In genomic region chr4:47353416-47354111, GRCm38 (mm10) we compare ENCODE assay signal across 8 mouse cellular contexts. TPM values are rescaled to one million over a fixed set of nuclear protein-coding genes. Genes with fewer than 3 reads are reported as not detected.
A peak's percentile ranks its signal among the peaks of the same experiment; 100 is the strongest.
DNase-seq lines count a peak whose midpoint lies in the region; ATAC-seq and TF ChIP-seq lines count a peak whose summit lies in the region.

No protein-coding gene starts in this region.

- peak overlapping the region; percentile 98 for H3K27ac ChIP-seq in gastrocnemius, adult 2 months
- H3K27ac ChIP-seq in intestine, embryonic 15.5 days = peak overlapping the region; percentile 95
- H3K27ac ChIP-seq in limb, embryonic 14.5 days (replicated peaks; ENCODE audit: low read depth, low read length) = peak overlapping the region; percentile 96
- H3K27ac ChIP-seq in midbrain, embryonic 13.5 days = peak overlapping the region; percentile 95
- H3K27ac ChIP-seq in testis, adult 2 months (ENCODE audit: control insufficient read depth, insufficient read depth, low read depth, low read length) = peak overlapping the region; percentile 92

- ATAC-seq in intestine, embryonic 15.5 days = peak; percentile 83
- ATAC-seq in limb, embryonic 14.5 days (ENCODE audit: low FRiP score, low read depth) = peak; percentile 73
- peak; percentile 82 for ATAC-seq in midbrain, embryonic 13.5 days

- intact Hi-C loops in gastrocnemius, adult 2 months (cut with DNase I) = loop anchor here (5.0 kb wide), 2 partner anchors 44 to 61 kb away; no protein-coding TSS in a partner anchor

- H3K9me3 ChIP-seq in intestine, embryonic 15.5 days = no peaks in the 10 kb centered on the region
- H3K9me3 ChIP-seq in limb, embryonic 14.5 days (ENCODE audit: control insufficient read depth, low read length) = no peaks in the 10 kb centered on the region
- H3K9me3 ChIP-seq in midbrain, embryonic 13.5 days = no peaks in the 10 kb centered on the region

- H3K27me3 ChIP-seq in intestine, embryonic 15.5 days (replicated peaks) = no peaks in the 10 kb centered on the region
- H3K27me3 ChIP-seq in limb, embryonic 14.5 days (ENCODE audit: control insufficient read depth, insufficient read depth, low read length) = no peaks in the 10 kb centered on the region
- H3K27me3 ChIP-seq in midbrain, embryonic 13.5 days = no peaks in the 10 kb centered on the region
- H3K27me3 ChIP-seq in testis, adult 2 months (ENCODE audit: control insufficient read depth, insufficient read depth, low read length) = no peaks in the 10 kb centered on the region

- 0 out of 2 replicates have a peak, but pooled peaks cover 2% of the 10 kb centered on the region for H3K4me1 ChIP-seq in intestine, embryonic 15.5 days (replicated peaks)
- H3K4me1 ChIP-seq in limb, embryonic 14.5 days (ENCODE audit: control insufficient read depth, insufficient read depth, low read length) = peaks cover 29% of the 10 kb centered on the region
- H3K4me1 ChIP-seq in midbrain, embryonic 13.5 days (replicated peaks) = peaks cover 41% of the 10 kb centered on the region
- peaks cover 5% of the 10 kb centered on the region for H3K4me1 ChIP-seq in testis, adult 2 months (ENCODE audit: control insufficient read depth, insufficient read depth, low read length)

- no peak for TF ChIP-seq CTCF in gastrocnemius, adult 2 months (IDR thresholded peaks at IDR 0.05)
- no peak for TF ChIP-seq CTCF in testis, adult 2 months (IDR thresholded peaks at IDR 0.05; ENCODE audit: control insufficient read depth, insufficient read depth, insufficient replicate concordance, low read depth, low read length)

- no peaks in the 10 kb centered on the region for H3K36me3 ChIP-seq in intestine, embryonic 15.5 days
- no peaks in the 10 kb centered on the region for H3K36me3 ChIP-seq in limb, embryonic 14.5 days (ENCODE audit: control insufficient read depth, insufficient read depth, low read length)
- H3K36me3 ChIP-seq in midbrain, embryonic 13.5 days = no peaks in the 10 kb centered on the region
- H3K36me3 ChIP-seq in testis, adult 2 months (ENCODE audit: control insufficient read depth, insufficient read depth, low read length) = no peaks in the 10 kb centered on the region

- peak overlapping the region; percentile 98 for H3K4me3 ChIP-seq in gastrocnemius, adult 2 months
- peak overlapping the region; percentile 96 for H3K4me3 ChIP-seq in intestine, embryonic 15.5 days (replicated peaks)
- peak overlapping the region; percentile 97 for H3K4me3 ChIP-seq in limb, embryonic 14.5 days (replicated peaks; ENCODE audit: low read length)
- peak overlapping the region; percentile 89 for H3K4me3 ChIP-seq in midbrain, embryonic 13.5 days (replicated peaks)
- H3K4me3 ChIP-seq in testis, adult 2 months (ENCODE audit: control insufficient read depth, low read depth, low read length) = peak overlapping the region; percentile 97

- under 1% methylated on average over 68 of the region's 73 CpGs for WGBS in intestine, embryonic 15.5 days
- WGBS in limb, embryonic 14.5 days = 0% methylated on average over 46 of the region's 73 CpGs
- WGBS in midbrain, embryonic 13.5 days = under 1% methylated on average over 39 of the region's 73 CpGs

- H3K9ac ChIP-seq in intestine, embryonic 15.5 days = peak overlapping the region; percentile 85
- H3K9ac ChIP-seq in limb, embryonic 14.5 days (ENCODE audit: low read depth, low read length, severe bottlenecking) = peak overlapping the region; percentile 89
- H3K9ac ChIP-seq in midbrain, embryonic 13.5 days (replicated peaks) = peak overlapping the region; percentile 98

- DNase-seq in right cerebral cortex, adult 2 months (ENCODE audit: low spot score in 2 of 2) = peak; percentile 17 to 22
- no peak for DNase-seq in right cerebral cortex, postnatal 14 days
- DNase-seq in cerebellum, adult 9-10 months = peak; percentile 10
- peak; percentile 91 for DNase-seq in gastrocnemius, adult 2 months
- DNase-seq in limb, embryonic 14.5 days (ENCODE audit: low spot score) = no peak

- no peak for TF ChIP-seq POLR2A in limb, embryonic 14.5 days (IDR thresholded peaks at IDR 0.05; ENCODE audit: borderline replicate concordance, extremely low read depth, insufficient read depth, insufficient read length)
- TF ChIP-seq POLR2A in testis, adult 2 months (IDR thresholded peaks at IDR 0.05; ENCODE audit: control insufficient read depth, low read depth, low read length) = no peak

- H3K4me2 ChIP-seq in intestine, embryonic 15.5 days (replicated peaks) = peak overlapping the region; percentile 98
- peak overlapping the region; percentile 95 for H3K4me2 ChIP-seq in limb, embryonic 14.5 days (replicated peaks; ENCODE audit: low read depth, low read length, severe bottlenecking)
- peak overlapping the region; percentile 87 for H3K4me2 ChIP-seq in midbrain, embryonic 13.5 days (replicated peaks)

RNA-seq across cellular contexts. Expression of gene Tgfbr1, which starts 0.5 kb away (rescaled TPM):
- 10 to 100 TPM; 19.2 to 32.2 TPM for total RNA-seq in gastrocnemius, adult 2 months (2021)
- 24.3 and 28.0 TPM in 2 replicates for polyA plus RNA-seq in intestine, embryonic 15.5 days (2015; fragmentation: Nextera tagmentation; extraction: Ambion mirVana)
- polyA plus RNA-seq in limb, embryonic 14.5 days (2012; rRNA removed) = 35.1 and 38.0 TPM in 2 replicates
- 43.0 and 46.9 TPM in 2 replicates for polyA plus RNA-seq in limb, embryonic 14.5 days (2014; fragmentation: Nextera tagmentation; extraction: Ambion mirVana)
- polyA plus RNA-seq in midbrain, embryonic 13.5 days (2015; fragmentation: Nextera tagmentation; extraction: Ambion mirVana) = 63.2 and 67.8 TPM in 2 replicates
- 10.7 and 17.2 TPM in 2 replicates for polyA plus RNA-seq in testis, adult 2 months (2012; rRNA removed)

Comparison
In these comparisons a context has a peak if more than half of its experiments do, and no peak if none do; other contexts are left out.
1. DNase-seq: peak in right cerebral cortex, adult 2 months (2 of 2), cerebellum, adult 9-10 months (single experiment) and gastrocnemius, adult 2 months (single experiment); none in right cerebral cortex, postnatal 14 days (single experiment) and limb, embryonic 14.5 days (single experiment).
2. Peak in every context shown above with its lines, with median percentiles within 50 percentile points of each other: H3K27ac ChIP-seq, H3K4me3 ChIP-seq, ATAC-seq, H3K4me2 ChIP-seq and H3K9ac ChIP-seq.